7 mouse cellular contexts compared by ENCODE assay signal in genomic region chr2:177464676-177465075, GRCm38 (mm10). TPM values are rescaled to one million over a fixed set of nuclear protein-coding genes. Genes with fewer than 3 reads are reported as not detected.
DNase-seq lines count a peak whose midpoint lies in the region; ATAC-seq and TF ChIP-seq lines count a peak whose summit lies in the region.
"Not testable (repeated sequence)": the region's sequence is repeated elsewhere in the genome, so short reads cannot be mapped to it uniquely, and the experiment has no call there.

Gene Zfp970, plus strand, starts transcription at chr2:177464733.

- not testable (repeated sequence) for H3K9me3 ChIP-seq in liver, embryonic 14.5 days (ENCODE audit: control insufficient read depth, low read length)

- ATAC-seq in hematopoietic stem cell, adult 5-6 weeks (replicated peaks in 1 of 2; ENCODE audit: insufficient read depth in 1 of 2, low FRiP score in 2 of 2, low TSS enrichment in 1 of 2, low read depth in 1 of 2, poor library complexity in 2 of 2, severe bottlenecking in 2 of 2); liver, embryonic 14.5 days (ENCODE audit: insufficient read depth): not testable (repeated sequence)

- not testable (repeated sequence) for H3K27me3 ChIP-seq in liver, embryonic 14.5 days (ENCODE audit: control insufficient read depth, insufficient read depth, low read length)

- not testable (repeated sequence) for H3K27ac ChIP-seq in cortical plate, adult 2 months (ENCODE audit: insufficient read depth, low read length); liver, embryonic 14.5 days

- TF ChIP-seq POLR2A in cortical plate, adult 2 months (IDR thresholded peaks at IDR 0.05; ENCODE audit: extremely low read depth, insufficient read depth, low read length): not testable (repeated sequence)

- TF ChIP-seq CTCF in cortical plate, adult 2 months (IDR thresholded peaks at IDR 0.05; ENCODE audit: extremely low read depth, insufficient read depth, low read length); liver, embryonic 14.5 days (IDR thresholded peaks at IDR 0.05; ENCODE audit: low read depth): not testable (repeated sequence)

- H3K4me2 ChIP-seq in liver, embryonic 14.5 days (ENCODE audit: low read depth): peak within 1 kb of the TSS; percentile 42

- not testable (repeated sequence) for H3K4me1 ChIP-seq in cortical plate, adult 2 months (ENCODE audit: control insufficient read depth, insufficient read depth, low read length); liver, embryonic 14.5 days (replicated peaks; ENCODE audit: control insufficient read depth in 2 of 2, insufficient read depth in 2 of 2, low read length in 1 of 2)

- H3K9ac ChIP-seq in liver, embryonic 14.5 days (replicated peaks): not testable (repeated sequence)

- H3K4me3 ChIP-seq in cortical plate, adult 2 months (ENCODE audit: insufficient read depth, low read length): peak within 1 kb of the TSS; percentile 51
- peak within 1 kb of the TSS; percentile 37 to 58 for H3K4me3 ChIP-seq in liver, embryonic 14.5 days (ENCODE audit: insufficient read depth in 1 of 2, low read depth in 2 of 2, low read length in 2 of 2)

- WGBS in liver, embryonic 14.5 days (ENCODE audit: insufficient replicate concordance): 4% methylated on average over 7 of the region's 9 CpGs

- not testable (repeated sequence) for H3K36me3 ChIP-seq in liver, embryonic 14.5 days (replicated peaks; ENCODE audit: control insufficient read depth, insufficient read depth, low read depth)

- peak in 1 of 2 experiments; percentile 43 for DNase-seq in adrenal gland, adult 18-20 months (ENCODE audit: low spot score in 2 of 2)
- not testable (repeated sequence) for DNase-seq in gastrocnemius, adult 8-10 months (ENCODE audit: low spot score in 2 of 2); liver, embryonic 14.5 days (ENCODE audit: low read depth in 3 of 3, low spot score in 3 of 3)
- peak in 1 of 2 experiments; percentile 21 for DNase-seq in layer of hippocampus, adult 18-20 months (ENCODE audit: low spot score in 2 of 2)
- DNase-seq in neural tube, embryonic 10.5 days (ENCODE audit: extremely low spot score, low spot score): peak; percentile 14

- not testable (repeated sequence) for TF ChIP-seq EP300 in liver, embryonic 14.5 days (IDR thresholded peaks at IDR 0.05; ENCODE audit: low read depth)

RNA-seq across cellular contexts. Expression of gene Zfp970, which starts in this region (rescaled TPM):
- 10 to 100 TPM; 76.6 to 86.1 TPM for total RNA-seq in adrenal gland, adult 18-20 months (2021)
- 18.6 and 21.1 TPM in 2 replicates for polyA plus RNA-seq in cortical plate, adult 2 months (2012; rRNA removed)
- total RNA-seq in gastrocnemius, adult 8-10 months (2022): 10 to 100 TPM; 42.9 to 56.8 (median 53.9) TPM
- 14.8 and 21.5 TPM in 2 replicates for total RNA-seq in hematopoietic stem cell, adult 5-6 weeks (2017)
- 10 to 100 TPM; 52.8 to 55.0 TPM for total RNA-seq in layer of hippocampus, adult 18-20 months (2021)
- polyA plus RNA-seq in liver, embryonic 14.5 days (2012; rRNA removed): 1.9 and 3.1 TPM in 2 replicates
- 1.6 and 1.7 TPM in 2 replicates for polyA plus RNA-seq in liver, embryonic 14.5 days (2014; fragmentation: Nextera tagmentation; extraction: Ambion mirVana)
